Mouse (Mus musculus): ENCODE results near the gene Arih2. TPM values are rescaled to one million over a fixed set of nuclear protein-coding genes. Genes with fewer than 3 reads are reported as not detected.

Gene Arih2
- polyA plus RNA-seq (2016; fragmentation: Nextera tagmentation; extraction: Ambion mirVana), result 54.6 and 61.3 TPM in 2 replicates

DNA sequence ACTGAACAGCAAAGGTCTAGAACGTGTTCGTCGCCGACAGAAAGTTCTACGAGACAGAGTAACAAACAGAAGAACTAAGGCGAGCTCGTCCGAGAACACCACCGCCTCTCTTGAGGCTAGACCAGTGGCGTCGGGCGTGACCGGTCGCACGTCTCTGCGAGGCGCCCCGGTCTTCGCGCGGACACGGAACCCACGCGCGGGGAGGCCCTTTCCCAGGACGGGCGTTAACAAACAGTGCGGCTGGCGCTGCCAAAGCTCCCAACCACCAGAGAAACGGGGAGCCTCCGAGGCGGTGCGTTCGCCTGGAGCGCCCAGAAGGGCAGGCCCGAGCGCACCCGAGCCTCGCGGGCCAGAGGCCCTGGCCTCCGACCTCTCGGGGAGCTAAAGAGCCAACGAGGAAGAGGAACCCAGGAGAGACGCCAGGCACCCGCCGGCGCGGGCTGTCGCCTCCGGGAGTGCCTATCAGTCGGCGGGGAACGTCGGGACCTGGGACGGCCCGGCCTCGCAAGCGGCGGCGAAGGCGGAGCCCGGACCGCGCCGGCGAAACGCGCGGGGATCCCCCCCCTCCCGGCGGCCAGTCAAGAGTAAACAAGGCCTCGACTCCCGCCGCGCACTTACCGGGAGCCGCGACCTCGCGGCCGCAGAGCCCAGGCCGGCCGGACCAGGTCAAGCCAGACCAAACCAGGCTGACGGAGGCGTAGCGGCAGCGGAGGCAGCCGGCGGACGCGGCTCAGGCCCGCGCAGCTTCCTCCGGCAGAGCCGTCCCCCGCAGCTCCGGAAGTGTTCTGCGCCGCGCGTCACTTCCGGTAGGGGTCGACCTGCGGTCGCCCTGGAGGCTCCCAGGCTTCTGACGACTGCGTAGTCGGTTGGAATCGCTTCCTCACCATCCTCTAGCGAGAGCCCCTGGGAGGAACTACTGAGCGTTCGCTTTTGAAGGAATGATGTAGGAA is at the start of gene Arih2:
Gene Arih2 (minus strand): TSS at position 776 of the 950 bp plus-strand sequence.
- H3K27ac ChIP-seq, result peak within 1 kb of the TSS; percentile 90
- H3K9ac ChIP-seq (replicated peaks), result peak within 1 kb of the TSS; percentile 90
- H3K4me1 ChIP-seq (replicated peaks), result peaks cover 16% of the 10 kb centered on the region
- ATAC-seq (ENCODE audit: insufficient number of reproducible peaks, insufficient read depth, low FRiP score, low TSS enrichment, low read depth), result peak; percentile 95
- peak within 1 kb of the TSS; percentile 77 for H3K4me2 ChIP-seq
- H3K36me3 ChIP-seq, result no peaks in the 10 kb centered on the region
- peak within 1 kb of the TSS; percentile 99 for H3K4me3 ChIP-seq (replicated peaks)
- H3K27me3 ChIP-seq, result no peaks in the 10 kb centered on the region
- no peaks in the 10 kb centered on the region for H3K9me3 ChIP-seq
- under 1% methylated on average over 110 of the region's 112 CpGs for WGBS

DNA sequence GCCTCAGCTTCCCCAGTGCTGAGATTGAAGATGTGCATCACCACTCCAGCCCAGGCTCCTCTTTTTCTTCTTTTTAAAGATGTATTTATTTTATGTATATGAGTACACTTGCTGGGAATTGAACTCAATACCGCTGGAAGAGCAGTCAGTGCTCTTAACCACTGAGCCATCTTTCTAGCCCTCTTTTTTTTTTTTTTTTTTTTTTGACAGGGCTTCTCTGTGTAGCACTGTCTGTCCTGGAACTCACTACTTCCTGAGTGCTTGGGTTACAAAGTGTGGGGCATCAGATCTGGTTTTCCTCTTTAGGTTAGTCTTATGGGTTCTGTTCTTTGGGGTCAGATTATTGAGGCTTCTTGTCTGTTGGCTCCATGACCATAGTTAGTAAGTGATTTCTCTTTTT is 45.3 kb upstream of the Arih2 start:
- WGBS, result 80% methylated on average over 1 of the region's 1 CpGs
- ATAC-seq (ENCODE audit: insufficient number of reproducible peaks, insufficient read depth, low FRiP score, low TSS enrichment, low read depth), result no peak
- Histone ChIP-seq H3K36me3 (no peaks in the 10 kb centered on the region; the same call in 1 of the 2 replicates), H3K4me3 (replicated peaks) (no peak overlapping the region), H3K27ac (no peak overlapping the region), H3K4me1 (replicated peaks) (peaks cover 17% of the 10 kb centered on the region), H3K4me2 (0 out of 2 replicates have a peak overlapping the region, but pooled peaks have one; percentile 90), H3K27me3 (no peaks in the 10 kb centered on the region), H3K9me3 (no peaks in the 10 kb centered on the region), H3K9ac (replicated peaks) (no peak overlapping the region)

GRCm38 (mm10) chr9:108693946-108694345 is 44.8 kb upstream of the Arih2 start:
- no peak for ATAC-seq (ENCODE audit: insufficient number of reproducible peaks, insufficient read depth, low FRiP score, low TSS enrichment, low read depth)
- Histone ChIP-seq H3K27me3 (no peaks in the 10 kb centered on the region), H3K36me3 (no peaks in the 10 kb centered on the region; the same call in 1 of the 2 replicates), H3K4me1 (replicated peaks) (peaks cover 17% of the 10 kb centered on the region), H3K27ac (no peak overlapping the region), H3K4me2 (peak overlapping the region; percentile 90; the same call in 1 of the 2 replicates), H3K4me3 (replicated peaks) (no peak overlapping the region), H3K9ac (replicated peaks) (no peak overlapping the region), H3K9me3 (no peaks in the 10 kb centered on the region)
- WGBS, result 81% methylated on average over 4 of the region's 4 CpGs

- H3K36me3 ChIP-seq, result no peaks in the 10 kb centered on the region
- ATAC-seq (ENCODE audit: insufficient number of reproducible peaks, insufficient read depth, low FRiP score, low TSS enrichment, low read depth), result peak; percentile 61
- H3K4me2 ChIP-seq, result peak overlapping the region; percentile 90
- H3K4me1 ChIP-seq (replicated peaks), result peaks cover 17% of the 10 kb centered on the region
- peak overlapping the region; percentile 56; the same call in 1 of the 2 replicates for H3K27ac ChIP-seq
- H3K27me3 ChIP-seq, result no peaks in the 10 kb centered on the region
- peak overlapping the region; percentile 81 for H3K9ac ChIP-seq (replicated peaks)
- H3K4me3 ChIP-seq (replicated peaks), result peak overlapping the region; percentile 82
- under 1% methylated on average over 92 of the region's 92 CpGs for WGBS
- H3K9me3 ChIP-seq, result no peaks in the 10 kb centered on the region
Measured at GRCm38 (mm10) chr9:108692226-108693041, 43.2 kb upstream of the Arih2 start.

GRCm38 (mm10) chr9:108691846-108692225 is 42.6 kb upstream of the Arih2 start:
- Histone ChIP-seq H3K27me3 (no peaks in the 10 kb centered on the region), H3K9ac (replicated peaks) (peak overlapping the region; percentile 81), H3K4me3 (replicated peaks) (peak overlapping the region; percentile 82), H3K9me3 (no peaks in the 10 kb centered on the region), H3K27ac (peak overlapping the region; percentile 56; the same call in 1 of the 2 replicates), H3K4me2 (peak overlapping the region; percentile 90), H3K36me3 (no peaks in the 10 kb centered on the region), H3K4me1 (replicated peaks) (peaks cover 19% of the 10 kb centered on the region)
- ATAC-seq (ENCODE audit: insufficient number of reproducible peaks, insufficient read depth, low FRiP score, low TSS enrichment, low read depth), result peak; percentile 77
- WGBS, result under 1% methylated on average over 37 of the region's 42 CpGs

DNA sequence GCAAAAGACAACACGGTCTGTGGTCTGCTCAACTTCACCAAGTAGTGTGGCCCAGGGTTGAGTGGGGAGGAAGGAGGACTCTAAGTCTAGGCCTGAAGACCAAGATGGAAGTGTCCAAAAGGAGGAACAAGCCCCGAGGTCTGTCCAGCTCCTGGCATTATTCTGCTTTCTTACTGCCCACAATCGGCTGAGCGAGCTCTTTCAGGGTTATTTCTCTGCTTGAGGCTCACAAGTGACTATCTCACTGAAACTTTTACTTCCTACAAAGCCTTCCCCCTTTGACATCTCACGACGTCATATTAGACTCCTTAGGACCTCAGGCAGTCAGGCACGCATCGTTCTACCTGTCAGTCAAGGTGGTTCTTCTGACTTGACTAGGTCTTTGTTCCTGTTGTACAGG is 42.2 kb upstream of the Arih2 start:
- Histone ChIP-seq H3K27me3 (no peaks in the 10 kb centered on the region), H3K4me2 (peak overlapping the region; percentile 90), H3K4me1 (replicated peaks) (peaks cover 24% of the 10 kb centered on the region), H3K9ac (replicated peaks) (peak overlapping the region; percentile 81), H3K27ac (no peak overlapping the region), H3K4me3 (replicated peaks) (peak overlapping the region; percentile 82), H3K9me3 (no peaks in the 10 kb centered on the region), H3K36me3 (no peaks in the 10 kb centered on the region)
- no peak for ATAC-seq (ENCODE audit: insufficient number of reproducible peaks, insufficient read depth, low FRiP score, low TSS enrichment, low read depth)
- WGBS, result 71% methylated on average over 8 of the region's 8 CpGs

- WGBS, result 85% methylated on average over 6 of the region's 6 CpGs
- no peak overlapping the region for H3K4me2 ChIP-seq
- H3K4me1 ChIP-seq (replicated peaks), result peaks cover 27% of the 10 kb centered on the region
- H3K36me3 ChIP-seq, result no peaks in the 10 kb centered on the region
- H3K9ac ChIP-seq (replicated peaks), result no peak overlapping the region
- H3K4me3 ChIP-seq (replicated peaks), result no peak overlapping the region
- no peak for ATAC-seq (ENCODE audit: insufficient number of reproducible peaks, insufficient read depth, low FRiP score, low TSS enrichment, low read depth)
- H3K27me3 ChIP-seq, result no peaks in the 10 kb centered on the region
- H3K27ac ChIP-seq, result no peak overlapping the region
- H3K9me3 ChIP-seq, result no peaks in the 10 kb centered on the region
Measured at GRCm38 (mm10) chr9:108690914-108691313, 41.7 kb upstream of the Arih2 start.

- ATAC-seq (ENCODE audit: insufficient number of reproducible peaks, insufficient read depth, low FRiP score, low TSS enrichment, low read depth), result no peak
- H3K27ac ChIP-seq, result no peak overlapping the region
- no peaks in the 10 kb centered on the region for H3K27me3 ChIP-seq
- H3K4me1 ChIP-seq (replicated peaks), result peaks cover 27% of the 10 kb centered on the region
- H3K36me3 ChIP-seq, result peaks cover 5% of the 10 kb centered on the region
- no peak overlapping the region for H3K4me2 ChIP-seq
- H3K9me3 ChIP-seq, result no peaks in the 10 kb centered on the region
- H3K4me3 ChIP-seq (replicated peaks), result no peak overlapping the region
- WGBS, result 85% methylated on average over 1 of the region's 1 CpGs
- no peak overlapping the region for H3K9ac ChIP-seq (replicated peaks)
Measured at GRCm38 (mm10) chr9:108689993-108690392, 40.8 kb upstream of the Arih2 start.

DNA sequence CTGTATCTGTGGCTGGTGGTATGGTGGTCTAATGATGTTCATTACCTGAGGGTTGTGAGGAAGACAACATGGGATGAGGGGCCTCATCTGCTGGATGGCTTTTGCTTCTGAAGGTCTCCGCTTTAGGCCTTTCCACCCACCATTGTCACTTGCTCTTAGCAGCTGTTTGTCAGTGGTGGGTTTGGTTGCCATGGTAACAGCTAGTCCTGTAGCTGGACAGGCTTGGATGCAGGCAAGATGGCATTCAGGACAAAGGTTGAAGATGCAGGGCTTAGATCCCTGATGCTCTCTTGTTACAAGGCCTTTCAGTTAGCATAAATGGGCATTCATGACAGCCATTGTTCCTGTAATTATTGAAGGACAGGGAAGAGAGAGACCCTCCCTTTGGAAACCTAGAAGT is 39.9 kb upstream of the Arih2 start, which contains the start of gene Prkar2a:
Gene Prkar2a (plus strand): TSS at position 209 of the 400 bp plus-strand sequence.
- Histone ChIP-seq H3K4me3 (replicated peaks) (no peak within 1 kb of the TSS), H3K27ac (no peak within 1 kb of the TSS), H3K27me3 (no peaks in the 10 kb centered on the region), H3K9me3 (no peaks in the 10 kb centered on the region), H3K9ac (replicated peaks) (0 out of 2 replicates have a peak within 1 kb of the TSS, but pooled peaks have one; percentile 1), H3K4me1 (replicated peaks) (peaks cover 24% of the 10 kb centered on the region), H3K4me2 (no peak within 1 kb of the TSS), H3K36me3 (peaks cover 8% of the 10 kb centered on the region)
- 78% methylated on average over 1 of the region's 1 CpGs for WGBS
- no peak for ATAC-seq (ENCODE audit: insufficient number of reproducible peaks, insufficient read depth, low FRiP score, low TSS enrichment, low read depth)

DNA sequence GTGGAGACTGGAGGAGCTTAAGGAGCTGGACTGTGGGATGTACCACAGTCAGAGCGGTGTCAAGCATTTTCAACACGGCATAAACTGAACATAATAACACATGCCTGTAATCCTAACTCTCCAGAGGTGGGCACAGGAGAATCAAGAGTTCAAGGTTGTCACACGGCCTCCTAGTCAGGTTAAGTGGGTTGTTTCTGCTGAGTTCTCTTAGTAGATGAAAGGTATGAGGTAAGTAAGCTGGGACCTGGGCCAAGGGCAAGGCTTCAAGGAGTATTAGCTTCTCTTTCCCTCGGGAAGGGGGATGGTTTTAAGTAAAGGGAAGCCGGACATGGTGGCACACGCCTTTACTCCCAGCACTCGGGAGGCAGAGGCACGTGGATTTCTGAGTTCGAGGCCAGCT is 39.3 kb upstream of the Arih2 start:
- no peaks in the 10 kb centered on the region for H3K27me3 ChIP-seq
- peaks cover 17% of the 10 kb centered on the region; the same call in 1 of the 2 replicates for H3K4me1 ChIP-seq (replicated peaks)
- WGBS, result 85% methylated on average over 9 of the region's 9 CpGs
- no peak overlapping the region for H3K27ac ChIP-seq
- no peak overlapping the region for H3K4me3 ChIP-seq (replicated peaks)
- H3K9me3 ChIP-seq, result no peaks in the 10 kb centered on the region
- H3K4me2 ChIP-seq, result no peak overlapping the region
- peaks cover 11% of the 10 kb centered on the region for H3K36me3 ChIP-seq
- ATAC-seq (ENCODE audit: insufficient number of reproducible peaks, insufficient read depth, low FRiP score, low TSS enrichment, low read depth), result no peak
- no peak overlapping the region for H3K9ac ChIP-seq (replicated peaks)

GRCm38 (mm10) chr9:108687686-108688085 is 38.5 kb upstream of the Arih2 start:
- peaks cover 17% of the 10 kb centered on the region for H3K36me3 ChIP-seq
- H3K4me1 ChIP-seq (replicated peaks), result peaks cover 15% of the 10 kb centered on the region; the same call in 1 of the 2 replicates
- no peak overlapping the region for H3K9ac ChIP-seq (replicated peaks)
- H3K4me2 ChIP-seq, result no peak overlapping the region
- ATAC-seq (ENCODE audit: insufficient number of reproducible peaks, insufficient read depth, low FRiP score, low TSS enrichment, low read depth), result no peak
- no peaks in the 10 kb centered on the region for H3K9me3 ChIP-seq
- H3K27ac ChIP-seq, result no peak overlapping the region
- no peaks in the 10 kb centered on the region for H3K27me3 ChIP-seq
- H3K4me3 ChIP-seq (replicated peaks), result no peak overlapping the region
- WGBS, result 65% methylated on average over 2 of the region's 2 CpGs

Measured in limb, embryonic 12.5 days (tissue).